Mouse (Mus musculus) myocyte (in vitro differentiated cells): Measurements from ENCODE around the gene Cdc26.

ENCODE experiments used
- CEBPB ChIP-seq: IDR thresholded peaks from 2 replicates; pipeline ENCODE4 v1.6.1; 2011; ENCODE audit warnings: mild to moderate bottlenecking, moderate library complexity; ENCODE audit not compliant: poor library complexity, insufficient read depth, severe bottlenecking
- POLR2A ChIP-seq: IDR thresholded peaks from one replicate; pipeline ENCODE4 v1.6.1; 2011; ENCODE audit warnings: low read depth, mild to moderate bottlenecking, control low read depth, moderate library complexity; ENCODE audit not compliant: insufficient read length
- USF1 ChIP-seq: IDR thresholded peaks from one replicate; pipeline ENCODE4 v1.6.1; 2011; ENCODE audit warnings: low read depth, mild to moderate bottlenecking, control low read depth, moderate library complexity

DNA sequence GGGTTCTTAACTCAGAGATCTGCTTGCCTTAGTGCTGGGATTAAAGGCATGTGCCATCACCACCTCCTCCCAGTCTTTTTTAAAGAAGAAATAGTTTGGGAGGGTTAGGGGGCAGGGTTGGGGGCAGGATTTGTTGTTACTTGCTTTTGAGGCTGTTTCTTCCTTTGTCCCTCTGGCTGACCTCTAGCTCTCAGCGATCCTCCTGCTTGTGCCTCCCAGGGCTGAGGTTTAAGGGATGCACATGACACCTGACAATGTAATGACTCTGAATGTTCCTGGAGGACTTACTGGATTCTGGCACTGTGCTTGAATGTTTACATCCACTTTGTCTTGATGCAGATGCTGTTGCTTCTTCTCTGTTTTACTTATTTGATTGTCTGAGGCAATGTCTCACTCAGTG, 36.0 kb downstream of the Cdc26 start:
- TF ChIP-seq POLR2A (no peak), USF1 (no peak), CEBPB (no peak)
